Mouse (Mus musculus): Measurements from ENCODE around the gene Clec3a. TPM values are rescaled to one million over a fixed set of nuclear protein-coding genes. Genes with fewer than 3 reads are reported as not detected.

The Clec3a gene
- not detected in 2 replicates for polyA plus RNA-seq (2014; fragmentation: Nextera tagmentation; extraction: Ambion mirVana)

- Histone ChIP-seq H3K27me3 (ENCODE audit: control insufficient read depth, insufficient read depth, low read length) (no peaks in the 10 kb centered on the region), H3K9me3 (ENCODE audit: control insufficient read depth, low read length) (no peaks in the 10 kb centered on the region), H3K4me3 (ENCODE audit: low read length) (no peak within 1 kb of the TSS), H3K4me1 (ENCODE audit: control insufficient read depth, insufficient read depth, low read length) (no peaks in the 10 kb centered on the region), H3K27ac (ENCODE audit: low read depth, low read length) (no peak within 1 kb of the TSS), H3K36me3 (ENCODE audit: control insufficient read depth, insufficient read depth, low read length) (no peaks in the 10 kb centered on the region), H3K4me2 (replicated peaks; ENCODE audit: low read depth, low read length) (no peak within 1 kb of the TSS), H3K9ac (ENCODE audit: low read depth, low read length) (no peak within 1 kb of the TSS)
- WGBS: 74% methylated on average over 8 of the region's 8 CpGs
- ATAC-seq (ENCODE audit: low FRiP score, low TSS enrichment): no peak
Measured at GRCm38 (mm10) chr8:114417786-114418185, at the start of gene Clec3a. TSS of gene Clec3a (plus strand) at chr8:114418086.

- 38% methylated on average over 27 of the region's 27 CpGs for whole genome bisulfite sequencing
- no peak overlapping the region for H3K4me3 ChIP-seq (ENCODE audit: low read length)
- H3K9ac ChIP-seq (ENCODE audit: low read depth, low read length): no peak overlapping the region
- H3K36me3 ChIP-seq (ENCODE audit: control insufficient read depth, insufficient read depth, low read length): no peaks in the 10 kb centered on the region
- no peak overlapping the region for H3K27ac ChIP-seq (ENCODE audit: low read depth, low read length)
- no peak overlapping the region for H3K4me2 ChIP-seq (replicated peaks; ENCODE audit: low read depth, low read length)
- ATAC-seq (ENCODE audit: low FRiP score, low TSS enrichment): no peak
- no peaks in the 10 kb centered on the region for H3K27me3 ChIP-seq (ENCODE audit: control insufficient read depth, insufficient read depth, low read length)
- H3K9me3 ChIP-seq (ENCODE audit: control insufficient read depth, low read length): no peaks in the 10 kb centered on the region
- H3K4me1 ChIP-seq (ENCODE audit: control insufficient read depth, insufficient read depth, low read length): no peaks in the 10 kb centered on the region
Measured at GRCm38 (mm10) chr8:114369038-114369976, 48.6 kb upstream of the Clec3a start.

- Histone ChIP-seq H3K27me3 (ENCODE audit: control insufficient read depth, insufficient read depth, low read length) (no peaks in the 10 kb centered on the region), H3K4me1 (ENCODE audit: control insufficient read depth, insufficient read depth, low read length) (no peaks in the 10 kb centered on the region), H3K4me2 (replicated peaks; ENCODE audit: low read depth, low read length) (no peak overlapping the region), H3K4me3 (ENCODE audit: low read length) (no peak overlapping the region), H3K36me3 (ENCODE audit: control insufficient read depth, insufficient read depth, low read length) (no peaks in the 10 kb centered on the region), H3K9me3 (ENCODE audit: control insufficient read depth, low read length) (no peaks in the 10 kb centered on the region), H3K9ac (ENCODE audit: low read depth, low read length) (no peak overlapping the region), H3K27ac (ENCODE audit: low read depth, low read length) (no peak overlapping the region)
- 25% methylated on average over 6 of the region's 6 CpGs for WGBS
- peak; percentile 88 for ATAC-seq (ENCODE audit: low FRiP score, low TSS enrichment)
Measured at GRCm38 (mm10) chr8:114374390-114374789, 43.5 kb upstream of the Clec3a start.

- H3K4me1 ChIP-seq (ENCODE audit: control insufficient read depth, insufficient read depth, low read length): no peaks in the 10 kb centered on the region
- H3K4me2 ChIP-seq (replicated peaks; ENCODE audit: low read depth, low read length): no peak overlapping the region
- 86% methylated on average over 3 of the region's 3 CpGs for WGBS
- no peak overlapping the region for H3K9ac ChIP-seq (ENCODE audit: low read depth, low read length)
- no peaks in the 10 kb centered on the region for H3K36me3 ChIP-seq (ENCODE audit: control insufficient read depth, insufficient read depth, low read length)
- no peak overlapping the region for H3K27ac ChIP-seq (ENCODE audit: low read depth, low read length)
- no peak overlapping the region for H3K4me3 ChIP-seq (ENCODE audit: low read length)
- no peaks in the 10 kb centered on the region for H3K9me3 ChIP-seq (ENCODE audit: control insufficient read depth, low read length)
- no peak for ATAC-seq (ENCODE audit: low FRiP score, low TSS enrichment)
- no peaks in the 10 kb centered on the region for H3K27me3 ChIP-seq (ENCODE audit: control insufficient read depth, insufficient read depth, low read length)
Measured at GRCm38 (mm10) chr8:114384189-114384588, 33.7 kb upstream of the Clec3a start.

GRCm38 (mm10) chr8:114387494-114387893, 30.4 kb upstream of the Clec3a start:
- 69% methylated on average over 4 of the region's 4 CpGs for WGBS
- H3K27ac ChIP-seq (ENCODE audit: low read depth, low read length): no peak overlapping the region
- H3K4me2 ChIP-seq (replicated peaks; ENCODE audit: low read depth, low read length): no peak overlapping the region
- H3K36me3 ChIP-seq (ENCODE audit: control insufficient read depth, insufficient read depth, low read length): no peaks in the 10 kb centered on the region
- H3K4me1 ChIP-seq (ENCODE audit: control insufficient read depth, insufficient read depth, low read length): no peaks in the 10 kb centered on the region
- no peak overlapping the region for H3K9ac ChIP-seq (ENCODE audit: low read depth, low read length)
- no peaks in the 10 kb centered on the region for H3K9me3 ChIP-seq (ENCODE audit: control insufficient read depth, low read length)
- H3K4me3 ChIP-seq (ENCODE audit: low read length): no peak overlapping the region
- no peaks in the 10 kb centered on the region for H3K27me3 ChIP-seq (ENCODE audit: control insufficient read depth, insufficient read depth, low read length)
- ATAC-seq (ENCODE audit: low FRiP score, low TSS enrichment): no peak

- no peak overlapping the region for H3K4me3 ChIP-seq (ENCODE audit: low read length)
- H3K4me2 ChIP-seq (replicated peaks; ENCODE audit: low read depth, low read length): no peak overlapping the region
- H3K9ac ChIP-seq (ENCODE audit: low read depth, low read length): no peak overlapping the region
- no peaks in the 10 kb centered on the region for H3K9me3 ChIP-seq (ENCODE audit: control insufficient read depth, low read length)
- no peaks in the 10 kb centered on the region for H3K36me3 ChIP-seq (ENCODE audit: control insufficient read depth, insufficient read depth, low read length)
- no peak for ATAC-seq (ENCODE audit: low FRiP score, low TSS enrichment)
- no peak overlapping the region for H3K27ac ChIP-seq (ENCODE audit: low read depth, low read length)
- no peaks in the 10 kb centered on the region for H3K4me1 ChIP-seq (ENCODE audit: control insufficient read depth, insufficient read depth, low read length)
- WGBS: 76% methylated on average over 11 of the region's 13 CpGs
- H3K27me3 ChIP-seq (ENCODE audit: control insufficient read depth, insufficient read depth, low read length): no peaks in the 10 kb centered on the region
Measured at GRCm38 (mm10) chr8:114390465-114391254, 27.2 kb upstream of the Clec3a start.

- whole genome bisulfite sequencing: 94% methylated on average over 5 of the region's 5 CpGs
- Histone ChIP-seq H3K9me3 (ENCODE audit: control insufficient read depth, low read length) (no peaks in the 10 kb centered on the region), H3K27me3 (ENCODE audit: control insufficient read depth, insufficient read depth, low read length) (no peaks in the 10 kb centered on the region), H3K9ac (ENCODE audit: low read depth, low read length) (no peak overlapping the region), H3K4me2 (replicated peaks; ENCODE audit: low read depth, low read length) (no peak overlapping the region), H3K4me3 (ENCODE audit: low read length) (no peak overlapping the region), H3K27ac (ENCODE audit: low read depth, low read length) (no peak overlapping the region), H3K4me1 (ENCODE audit: control insufficient read depth, insufficient read depth, low read length) (no peaks in the 10 kb centered on the region), H3K36me3 (ENCODE audit: control insufficient read depth, insufficient read depth, low read length) (no peaks in the 10 kb centered on the region)
- ATAC-seq (ENCODE audit: low FRiP score, low TSS enrichment): no peak
Measured at GRCm38 (mm10) chr8:114398326-114398725, 19.6 kb upstream of the Clec3a start.

GRCm38 (mm10) chr8:114399273-114399672, 18.6 kb upstream of the Clec3a start:
- no peak overlapping the region for H3K9ac ChIP-seq (ENCODE audit: low read depth, low read length)
- ATAC-seq (ENCODE audit: low FRiP score, low TSS enrichment): no peak
- no peaks in the 10 kb centered on the region for H3K36me3 ChIP-seq (ENCODE audit: control insufficient read depth, insufficient read depth, low read length)
- WGBS: 90% methylated on average over 5 of the region's 5 CpGs
- H3K4me1 ChIP-seq (ENCODE audit: control insufficient read depth, insufficient read depth, low read length): no peaks in the 10 kb centered on the region
- no peak overlapping the region for H3K4me2 ChIP-seq (replicated peaks; ENCODE audit: low read depth, low read length)
- H3K4me3 ChIP-seq (ENCODE audit: low read length): no peak overlapping the region
- no peaks in the 10 kb centered on the region for H3K27me3 ChIP-seq (ENCODE audit: control insufficient read depth, insufficient read depth, low read length)
- no peak overlapping the region for H3K27ac ChIP-seq (ENCODE audit: low read depth, low read length)
- no peaks in the 10 kb centered on the region for H3K9me3 ChIP-seq (ENCODE audit: control insufficient read depth, low read length)

GRCm38 (mm10) chr8:114401679-114402078, 16.2 kb upstream of the Clec3a start:
- ATAC-seq (ENCODE audit: low FRiP score, low TSS enrichment): no peak
- WGBS: 64% methylated on average over 7 of the region's 7 CpGs
- no peak overlapping the region for H3K27ac ChIP-seq (ENCODE audit: low read depth, low read length)
- no peaks in the 10 kb centered on the region for H3K27me3 ChIP-seq (ENCODE audit: control insufficient read depth, insufficient read depth, low read length)
- no peak overlapping the region for H3K4me2 ChIP-seq (replicated peaks; ENCODE audit: low read depth, low read length)
- no peaks in the 10 kb centered on the region for H3K4me1 ChIP-seq (ENCODE audit: control insufficient read depth, insufficient read depth, low read length)
- H3K36me3 ChIP-seq (ENCODE audit: control insufficient read depth, insufficient read depth, low read length): no peaks in the 10 kb centered on the region
- no peak overlapping the region for H3K9ac ChIP-seq (ENCODE audit: low read depth, low read length)
- H3K9me3 ChIP-seq (ENCODE audit: control insufficient read depth, low read length): no peaks in the 10 kb centered on the region
- no peak overlapping the region for H3K4me3 ChIP-seq (ENCODE audit: low read length)
